Mouse (Mus musculus): ENCODE results near the gene Rufy3. TPM values are rescaled to one million over a fixed set of nuclear protein-coding genes. Genes with fewer than 3 reads are reported as not detected.

The Rufy3 gene
- total RNA-seq, 2 experiments from 2014 or later = 13.8 to 15.0 TPM

- DNase-seq = no peak
These were observed 65.1 kb downstream of the Rufy3 start for GRCm38 (mm10) chr5:88629987-88630386.

DNA sequence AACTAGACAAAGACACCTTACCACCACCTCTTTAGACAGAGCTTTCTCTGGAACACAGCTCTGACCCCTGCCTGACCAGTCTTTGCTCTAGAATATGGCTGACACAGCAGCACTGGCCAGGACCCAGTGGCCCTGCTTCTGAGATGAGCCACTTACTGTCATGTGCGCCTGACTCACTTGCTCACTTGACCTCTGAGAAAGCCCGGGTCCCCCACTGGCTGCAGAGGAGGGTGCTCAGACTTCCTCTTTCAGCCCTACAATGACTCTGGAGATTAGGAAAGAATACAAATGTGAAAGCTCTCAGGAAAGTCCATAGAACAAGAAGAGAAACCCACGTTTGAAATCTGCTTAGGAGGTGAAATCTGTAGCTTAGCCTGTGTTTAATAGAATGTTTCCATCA is 66.0 kb downstream of the Rufy3 start:
- DNase-seq = peak; percentile 38 to 77

GRCm38 (mm10) chr5:88631545-88631944 is 66.7 kb downstream of the Rufy3 start:
- DNase-seq = no peak

GRCm38 (mm10) chr5:88632463-88632862 is 67.6 kb downstream of the Rufy3 start:
- no peak for DNase-seq

DNA sequence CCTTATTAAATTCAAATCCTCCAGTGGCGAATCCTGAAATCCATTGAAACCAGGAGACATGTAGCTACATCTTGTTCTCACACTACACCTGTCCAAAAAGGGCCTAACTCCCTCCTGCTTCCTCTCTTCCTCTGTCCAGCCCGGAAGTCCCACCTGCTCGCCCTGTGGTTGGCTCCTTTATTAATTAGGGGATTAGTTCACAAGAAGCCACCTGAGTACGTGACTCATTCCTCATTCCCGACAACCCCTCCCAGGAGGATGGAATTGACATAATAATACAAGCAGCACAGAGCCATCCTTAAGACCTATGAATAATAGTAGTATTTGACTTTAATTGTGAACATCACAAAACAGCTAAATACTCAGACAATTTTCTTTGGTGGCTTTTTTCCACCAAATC is 69.2 kb downstream of the Rufy3 start:
- no peak for DNase-seq

DNA sequence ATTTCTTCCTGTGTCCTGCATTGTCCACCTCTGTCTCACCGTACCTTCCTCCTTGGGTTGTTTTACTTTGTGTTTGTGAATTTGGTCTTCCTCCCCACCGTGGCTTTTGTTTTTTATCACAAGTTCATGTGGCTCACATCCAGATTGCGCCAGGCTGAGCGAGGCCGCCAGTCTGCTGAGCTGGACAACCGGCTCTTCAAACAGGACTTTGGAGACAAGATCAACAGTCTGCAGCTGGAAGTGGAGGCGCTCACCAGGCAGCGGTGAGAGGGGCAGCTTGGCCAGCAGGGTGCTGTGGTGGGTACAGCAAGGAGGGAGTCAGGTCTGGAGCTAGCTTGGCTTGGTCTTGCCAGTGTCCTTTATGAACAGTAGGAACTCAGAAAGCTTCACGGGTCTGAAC is 77.9 kb downstream of the Rufy3 start:
- DNase-seq = no peak

DNA sequence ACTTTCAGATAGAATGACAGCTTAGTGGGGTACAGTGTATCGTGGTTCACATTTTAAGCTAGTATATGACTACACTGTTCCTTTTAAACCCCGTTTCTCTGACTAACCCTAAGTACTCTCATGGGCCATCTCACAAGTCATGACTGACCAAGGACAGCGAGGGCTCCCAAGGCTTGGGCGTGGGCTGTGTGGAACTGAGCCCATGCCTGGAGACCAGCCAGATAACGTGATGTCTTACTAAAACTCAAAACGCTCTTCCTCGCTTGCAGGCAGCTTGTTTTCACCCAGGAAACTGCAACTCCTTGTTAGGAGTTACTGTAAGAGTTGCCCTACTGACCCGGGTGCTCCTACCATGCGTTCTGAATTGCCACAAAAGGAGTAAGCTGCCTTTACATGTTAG is 78.7 kb downstream of the Rufy3 start:
- peak; percentile 26 to 28 for DNase-seq

DNA sequence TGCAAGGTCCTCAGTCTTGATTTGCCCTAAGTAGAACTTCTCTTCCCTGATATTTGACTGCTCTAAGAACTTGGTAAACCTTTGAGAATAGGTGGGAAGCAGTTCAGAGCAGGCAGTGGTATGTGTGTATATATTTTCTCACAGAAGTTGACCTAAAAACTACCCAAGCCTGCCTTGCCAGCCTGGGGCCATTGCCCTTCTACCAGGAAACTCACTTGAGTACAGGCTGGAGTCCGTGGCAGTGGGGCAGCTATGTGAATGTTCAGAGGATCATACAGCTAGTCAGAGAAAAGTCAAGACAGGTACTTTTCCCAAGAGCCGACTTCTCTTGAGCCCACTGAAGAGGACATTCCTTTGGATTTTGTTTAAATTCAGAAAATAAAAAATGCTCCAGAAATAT is 80.1 kb downstream of the Rufy3 start:
- DNase-seq = no peak

DNA sequence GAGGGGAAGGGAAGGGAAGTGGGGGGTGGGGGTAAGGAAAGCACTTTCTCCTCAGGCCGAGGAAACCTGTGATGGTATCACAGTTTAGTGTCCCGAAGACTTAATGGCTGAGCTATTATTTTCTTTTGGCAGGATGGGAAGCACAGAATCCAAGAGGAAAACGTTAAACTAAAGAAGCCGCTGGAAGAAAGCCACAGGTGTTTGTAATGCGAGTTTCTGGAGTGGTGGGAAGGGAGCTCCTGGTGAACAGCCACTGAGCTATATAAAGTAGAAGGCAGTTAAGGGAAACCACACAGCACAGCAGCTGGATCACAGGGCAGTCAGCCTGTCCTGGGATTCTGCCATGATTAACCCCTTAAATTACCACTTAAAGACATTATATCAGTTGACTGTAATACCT is 80.6 kb downstream of the Rufy3 start:
- DNase-seq = no peak

- no peak for DNase-seq
These were observed 84.7 kb downstream of the Rufy3 start for GRCm38 (mm10) chr5:88649250-88650173.

DNA sequence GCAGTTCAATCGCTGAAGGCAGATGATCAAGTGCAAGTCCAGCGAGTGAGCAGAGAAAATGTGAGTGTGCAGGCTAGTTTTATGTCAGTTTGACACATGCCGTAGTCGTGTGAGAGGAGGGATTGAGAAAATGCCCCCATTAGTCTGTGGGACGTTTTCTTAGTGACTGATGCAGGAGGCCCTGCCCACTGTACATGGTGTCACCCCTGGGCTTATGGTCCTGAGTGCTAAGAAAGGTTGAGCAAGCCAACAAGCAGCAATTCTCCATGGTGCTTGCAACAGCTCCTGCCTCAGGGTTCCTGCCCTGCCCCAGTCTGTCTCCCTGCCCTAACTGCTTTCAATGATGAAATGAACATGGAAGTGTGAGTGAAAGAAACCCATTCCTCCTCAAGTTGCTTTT is 87.7 kb downstream of the Rufy3 start:
- no peak for DNase-seq

- DNase-seq = no peak
These were observed 93.0 kb downstream of the Rufy3 start for GRCm38 (mm10) chr5:88657868-88658267.

DNA sequence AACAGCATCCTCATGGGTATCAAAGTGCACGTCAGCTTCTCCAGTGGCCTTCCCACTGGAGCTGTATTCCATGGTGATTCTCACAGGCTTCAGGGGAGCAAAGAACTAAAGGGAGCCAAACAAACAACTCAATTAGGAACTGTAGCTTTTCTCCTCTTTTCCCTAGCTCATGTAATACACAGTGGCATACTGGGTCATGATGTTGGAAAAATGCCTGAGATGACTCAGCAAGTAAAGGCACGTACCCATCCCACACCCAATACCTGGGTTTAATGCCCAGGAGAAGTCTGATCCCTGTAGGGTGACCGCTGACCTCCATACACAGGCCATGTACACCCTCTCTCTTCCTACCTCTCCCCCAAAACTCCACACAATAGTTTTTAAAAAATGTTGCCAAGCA is 98.3 kb downstream of the Rufy3 start:
- no peak for DNase-seq

DNA sequence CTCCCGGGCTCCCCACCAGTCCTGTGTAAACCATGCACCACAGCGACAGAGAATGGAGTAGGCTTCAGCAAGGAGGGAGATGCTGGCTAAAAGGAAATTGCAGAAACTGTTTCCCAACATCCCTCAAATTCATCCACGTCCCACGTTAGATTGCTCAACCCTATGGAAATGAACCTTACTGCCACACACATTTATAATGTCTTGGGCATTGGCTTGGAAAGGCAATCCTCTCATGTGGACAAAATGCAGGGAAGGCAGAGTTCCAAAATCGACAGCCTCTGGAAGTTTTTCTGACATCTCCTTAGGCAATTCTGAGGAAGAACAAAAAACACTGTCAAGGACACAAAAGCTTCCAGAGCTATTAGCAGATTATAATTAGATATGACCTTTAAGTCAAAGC is 99.0 kb downstream of the Rufy3 start:
- no peak for DNase-seq

- peak; percentile 45 to 60 for DNase-seq
These were observed 110.0 kb downstream of the Rufy3 start for GRCm38 (mm10) chr5:88674703-88675442.

DNA sequence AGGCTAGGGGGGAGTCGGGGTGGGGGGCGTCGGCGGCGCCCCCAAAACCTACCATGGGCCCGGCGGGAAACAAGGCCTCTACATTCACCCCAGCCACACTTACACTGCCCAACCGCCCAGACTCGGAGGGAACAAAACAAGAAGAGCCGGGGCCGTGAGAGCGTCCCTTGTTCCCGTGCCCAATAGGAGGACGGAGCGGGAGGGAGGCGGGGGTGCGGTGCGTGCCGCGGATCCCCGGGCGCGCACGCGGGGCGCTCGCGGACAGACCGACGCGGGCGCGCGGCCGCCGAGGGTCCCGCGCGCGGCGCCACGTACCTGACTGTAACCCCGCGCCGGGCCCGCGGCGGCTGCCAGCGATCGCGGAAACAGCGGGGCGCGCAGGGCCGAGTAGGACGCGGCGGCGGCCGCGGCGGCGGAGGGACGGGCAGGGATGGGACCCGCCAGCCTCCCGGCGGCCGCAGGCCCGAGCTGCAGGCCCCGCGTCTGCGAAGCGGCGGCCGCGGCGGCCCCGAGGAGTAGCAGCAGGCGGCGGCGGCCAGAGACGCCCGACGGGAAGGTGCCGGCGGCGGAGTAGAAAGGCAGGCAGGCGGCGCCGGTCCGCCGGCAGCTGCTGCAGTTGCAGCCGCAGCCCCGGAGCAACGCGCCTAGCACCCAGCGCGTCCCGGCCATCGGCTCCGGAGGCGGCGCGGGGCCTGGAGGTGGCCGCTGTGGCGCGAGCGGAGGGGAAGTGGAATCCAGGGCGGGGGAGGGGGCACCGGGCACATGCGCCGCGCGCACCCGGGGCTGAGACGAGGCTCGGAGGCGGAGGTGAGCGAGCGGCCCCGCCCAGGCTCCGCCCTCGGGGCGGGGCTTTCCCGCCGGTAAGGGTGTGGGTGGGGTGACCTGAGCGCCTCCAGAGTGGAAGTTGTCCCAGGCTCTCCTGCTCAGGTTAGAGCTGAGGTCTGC is 110.9 kb downstream of the Rufy3 start, which contains the start of gene Grsf1:
TSS of gene Grsf1 (minus strand) at position 729 of the 945 bp plus-strand sequence.
- peak; percentile 91 to 94 for DNase-seq

- DNase-seq = no peak
These were observed 114.1 kb downstream of the Rufy3 start for GRCm38 (mm10) chr5:88678929-88679328.

DNA sequence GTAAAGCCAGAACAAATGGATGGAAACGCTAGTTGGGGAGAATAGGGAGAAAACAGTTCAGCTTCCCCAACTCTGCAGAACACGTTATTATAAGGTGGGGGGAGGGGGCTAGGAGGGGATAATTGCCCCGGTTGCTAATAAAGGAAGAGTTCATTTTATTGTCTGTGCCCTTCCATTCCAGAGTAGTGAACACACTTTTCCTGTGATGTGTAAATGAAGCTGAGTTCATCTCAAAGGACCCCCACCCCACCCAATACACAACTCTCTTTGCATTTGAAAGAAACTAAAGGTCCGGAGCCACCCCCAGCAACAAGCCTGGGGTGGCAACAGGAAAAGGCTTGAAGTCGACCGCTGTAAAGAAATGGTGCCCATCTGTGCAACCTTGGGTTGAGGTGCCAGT is 114.5 kb downstream of the Rufy3 start:
- no peak for DNase-seq

DNA sequence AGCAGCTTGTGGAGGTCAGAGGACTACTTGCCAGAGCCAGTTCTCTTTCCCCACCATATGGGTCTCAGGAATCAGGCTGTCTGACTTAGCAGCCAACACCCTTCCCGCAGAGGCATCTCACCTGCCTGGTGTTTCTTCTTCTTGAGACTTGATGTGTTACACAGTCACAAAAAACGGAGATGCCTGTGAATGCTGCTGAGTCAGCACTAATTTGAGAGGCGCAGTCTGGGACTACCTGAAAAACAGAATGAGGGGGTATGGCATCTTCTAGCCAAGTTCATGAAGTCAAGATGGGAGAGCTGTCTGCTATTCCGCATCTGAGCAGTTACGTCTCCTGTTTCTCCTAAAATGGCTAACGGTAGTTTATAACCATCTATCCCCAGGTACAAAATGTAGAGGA is 115.7 kb downstream of the Rufy3 start:
- no peak for DNase-seq

DNA sequence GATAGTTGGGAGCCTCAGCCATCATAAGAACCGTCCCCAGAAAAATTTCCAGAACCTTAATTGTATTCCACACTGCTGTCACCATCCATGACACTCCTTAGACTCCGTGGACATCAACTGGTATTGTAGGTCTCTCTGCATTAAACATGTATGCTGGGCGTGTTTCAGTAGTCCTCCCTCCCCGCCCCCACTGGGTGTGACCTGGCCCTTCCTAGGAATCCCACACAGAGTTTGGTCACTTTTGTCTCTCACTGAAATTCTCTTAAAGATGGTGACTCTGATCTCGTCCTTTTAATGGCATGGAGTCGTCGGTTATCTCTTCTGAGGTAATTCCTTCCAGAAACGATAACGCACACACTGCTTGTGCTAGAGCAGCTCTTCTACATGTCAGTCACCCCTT is 118.9 kb downstream of the Rufy3 start:
- no peak for DNase-seq

DNA sequence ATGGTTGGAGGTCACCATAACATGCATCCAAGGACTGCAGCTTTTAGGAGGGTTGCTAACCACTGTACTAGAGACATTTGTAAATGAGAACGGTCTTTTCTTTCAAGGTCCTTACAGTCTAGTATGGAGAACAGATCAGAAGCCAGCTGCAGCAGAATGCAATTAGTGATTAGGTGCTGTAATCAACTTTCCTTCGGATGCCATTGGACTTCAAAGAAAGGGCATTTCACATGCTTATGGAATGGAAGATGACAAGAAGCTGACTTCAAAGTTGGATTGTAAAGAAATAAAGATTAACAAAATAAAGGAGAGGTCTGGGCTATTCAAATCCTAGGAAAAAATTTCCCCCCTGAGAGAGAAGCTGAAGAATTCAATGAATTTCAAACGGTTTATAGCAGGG is 119.4 kb downstream of the Rufy3 start:
- no peak for DNase-seq

DNA sequence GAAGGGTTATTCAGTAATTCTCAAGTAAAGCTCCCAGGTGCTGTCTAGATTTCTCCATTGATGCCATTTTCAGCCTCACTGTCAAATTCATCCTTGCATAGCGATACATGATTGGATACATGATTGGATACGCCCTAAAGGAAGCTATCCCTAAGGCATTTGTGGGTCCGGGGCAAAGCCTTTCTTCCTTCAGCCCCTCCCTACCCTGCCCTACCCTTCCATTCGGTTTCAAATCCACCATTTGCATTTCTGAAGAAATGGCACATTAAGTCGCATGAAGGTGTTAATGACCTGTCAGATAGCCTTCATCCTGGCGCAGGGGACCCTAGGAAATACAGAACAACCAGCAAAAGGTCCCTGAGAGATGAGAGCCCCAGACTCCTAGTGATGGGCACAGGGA is 120.5 kb downstream of the Rufy3 start:
- DNase-seq = no peak

Measured in heart, adult 18-20 months (tissue).